Mouse (Mus musculus) layer of hippocampus, adult 9-11 months (tissue): ENCODE measurements around the gene Nrg3.

ENCODE experiments used
- DNase-seq: peaks from one replicate; pipeline ENCODE4 v3.0.0; 2022

Gene Nrg3

DNA sequence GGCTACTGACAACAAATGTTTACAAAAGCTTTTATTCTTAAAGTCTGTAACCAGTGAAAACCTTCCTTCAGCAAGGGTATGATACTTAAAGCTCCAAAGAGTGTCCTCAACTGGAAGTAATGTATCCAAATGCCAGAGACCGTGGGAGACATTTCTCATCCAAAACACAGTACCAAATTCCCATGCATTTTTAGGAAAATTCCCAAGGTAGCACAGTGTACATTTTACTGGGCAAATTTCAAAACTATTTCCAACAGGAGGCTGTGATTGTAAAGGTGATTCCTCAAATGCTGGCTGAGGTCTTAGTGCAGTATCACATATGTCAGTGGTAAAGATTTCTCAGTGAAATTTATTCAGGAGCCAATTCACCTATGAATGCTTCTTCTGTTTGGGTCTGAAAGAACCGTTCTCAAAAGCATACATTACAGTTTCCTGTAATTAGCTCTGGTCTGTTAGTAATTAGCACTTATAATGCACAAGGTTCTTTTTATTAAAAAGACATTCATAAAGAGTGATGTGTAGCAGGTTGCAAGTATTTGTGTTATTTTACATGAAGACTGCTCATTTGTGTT, 536.3 kb downstream of the Nrg3 start:
- no peak for DNase-seq

DNA sequence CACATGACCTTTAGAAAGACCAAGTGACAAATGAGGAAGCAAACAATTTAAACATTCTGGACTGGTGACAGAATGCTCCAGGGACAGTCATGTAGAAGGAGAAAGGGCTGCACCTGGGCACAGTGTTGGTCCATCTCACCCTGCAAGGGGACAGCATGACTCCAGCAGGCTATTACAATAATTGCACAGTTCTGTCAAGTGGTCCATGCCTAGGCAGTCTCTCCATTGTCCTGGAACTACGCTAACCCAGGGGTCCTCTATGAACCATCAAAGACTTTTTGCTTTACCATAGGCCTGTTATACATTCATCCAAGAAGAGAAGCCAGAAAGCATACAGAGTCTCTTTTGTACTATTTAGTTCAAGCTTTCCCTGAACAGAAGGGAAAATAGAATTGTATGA, 549.2 kb downstream of the Nrg3 start:
- DNase-seq, result no peak

DNA sequence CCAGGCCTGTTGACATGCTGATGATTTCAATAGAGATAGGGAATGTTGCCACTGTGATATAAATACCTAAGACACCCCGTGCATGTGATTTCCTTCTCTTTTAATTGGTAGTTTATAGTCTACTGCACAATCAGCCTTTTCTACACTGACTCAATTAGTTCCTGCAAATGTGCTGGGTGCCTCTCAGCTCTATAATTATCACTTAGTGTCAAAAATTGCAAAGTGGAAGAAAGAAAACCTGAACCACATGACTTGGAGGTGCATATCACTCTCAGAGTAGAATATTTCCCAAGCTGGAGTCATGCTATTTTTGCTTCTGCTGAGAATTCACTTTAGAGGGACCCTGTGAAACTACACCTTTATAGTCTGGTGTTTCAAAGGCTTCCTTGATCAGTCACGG, 552.1 kb downstream of the Nrg3 start:
- DNase-seq, result no peak

DNA sequence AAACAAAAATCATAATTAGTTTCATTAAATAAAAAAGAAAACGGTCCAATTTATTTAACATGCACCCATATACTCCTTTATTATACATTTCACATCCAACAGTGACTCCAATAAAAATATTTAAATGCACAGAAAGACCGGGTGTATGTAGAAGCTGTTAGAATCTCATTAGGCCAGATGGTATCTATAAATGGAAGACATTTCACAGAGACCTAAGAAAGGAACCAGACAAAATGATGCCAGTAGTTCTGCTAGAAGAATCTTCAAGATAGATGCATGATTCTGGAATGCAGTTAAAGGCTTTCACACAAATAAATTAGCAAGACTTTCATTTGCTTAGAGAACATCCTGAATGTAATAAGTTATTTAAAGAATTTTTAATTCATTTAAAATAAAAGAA, 602.3 kb downstream of the Nrg3 start:
- DNase-seq, result no peak

DNA sequence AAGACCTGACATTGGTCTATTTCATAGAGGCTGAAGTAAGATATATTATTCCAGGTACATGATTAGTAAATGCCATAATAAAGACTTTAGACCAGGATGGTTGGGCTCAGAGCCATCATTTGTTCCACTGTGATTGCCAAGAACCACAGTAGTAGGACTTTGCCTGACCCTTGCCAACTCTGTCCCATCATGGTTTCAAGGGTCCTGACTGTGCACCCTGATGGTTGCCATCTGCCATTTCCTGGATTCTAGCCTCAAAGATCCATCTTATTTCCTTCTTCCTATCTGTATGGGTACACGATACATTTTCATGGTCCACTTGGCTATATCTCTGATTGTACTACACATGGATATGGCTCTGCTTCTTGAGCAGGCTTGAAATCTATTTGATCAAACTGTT, 625.3 kb downstream of the Nrg3 start:
- no peak for DNase-seq

DNA sequence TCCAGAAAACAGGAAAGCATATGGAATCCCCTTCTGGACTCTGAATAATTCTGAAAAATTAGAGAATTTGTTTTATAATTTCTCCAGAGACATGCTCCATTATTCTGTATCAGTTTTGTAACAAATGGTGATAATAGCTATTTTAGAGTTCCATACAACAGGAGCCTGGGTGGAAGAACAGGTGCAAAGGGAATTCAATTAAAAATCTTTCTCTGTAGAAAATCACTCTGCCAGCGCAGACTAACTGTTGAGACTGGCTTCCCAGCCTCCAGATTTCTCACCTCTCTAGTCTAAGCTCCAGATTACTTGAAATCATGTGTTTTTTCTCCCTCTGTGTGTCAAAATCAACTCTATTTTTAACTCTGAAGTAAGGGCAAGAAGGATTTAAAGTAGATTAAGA, 625.8 kb downstream of the Nrg3 start:
- peak; percentile 69 for DNase-seq

DNA sequence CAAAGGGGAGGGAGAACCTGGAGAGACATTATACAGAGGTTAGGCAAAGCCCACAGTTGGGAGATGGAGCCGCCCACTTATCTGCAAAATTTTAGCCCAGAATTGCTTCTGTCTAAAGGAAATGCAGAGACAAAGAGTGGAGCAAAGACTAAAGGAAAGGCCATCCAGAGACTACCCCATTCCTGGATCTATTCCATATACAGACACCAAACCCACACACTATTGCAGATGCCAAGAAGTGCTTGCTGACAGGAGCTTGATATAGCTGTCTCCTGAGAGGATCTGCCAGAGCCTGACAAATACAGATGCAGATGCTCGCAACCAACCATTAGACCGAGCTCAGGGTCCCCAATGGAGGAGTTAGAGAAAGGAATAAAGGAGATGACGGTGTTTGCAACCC, 637.9 kb downstream of the Nrg3 start:
- no peak for DNase-seq

DNA sequence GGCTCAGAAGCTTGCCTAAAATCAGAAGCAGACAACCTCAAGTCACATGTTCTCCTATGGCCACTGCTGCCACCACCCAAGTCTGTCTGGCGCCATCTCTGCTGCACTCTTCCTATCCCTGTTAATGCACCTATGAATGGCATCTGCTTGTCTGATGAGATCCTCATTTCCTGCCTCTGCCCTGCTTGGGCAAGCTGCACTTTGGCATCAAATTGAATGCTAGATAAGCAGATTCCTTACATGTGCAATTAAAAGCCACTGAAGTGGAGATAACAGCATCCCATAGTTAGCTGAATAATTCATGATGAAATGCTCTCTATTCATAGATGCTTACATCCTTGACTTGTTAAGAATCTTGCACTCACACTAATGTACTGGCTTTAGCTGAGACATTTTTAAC, 648.0 kb downstream of the Nrg3 start:
- DNase-seq, result no peak

DNA sequence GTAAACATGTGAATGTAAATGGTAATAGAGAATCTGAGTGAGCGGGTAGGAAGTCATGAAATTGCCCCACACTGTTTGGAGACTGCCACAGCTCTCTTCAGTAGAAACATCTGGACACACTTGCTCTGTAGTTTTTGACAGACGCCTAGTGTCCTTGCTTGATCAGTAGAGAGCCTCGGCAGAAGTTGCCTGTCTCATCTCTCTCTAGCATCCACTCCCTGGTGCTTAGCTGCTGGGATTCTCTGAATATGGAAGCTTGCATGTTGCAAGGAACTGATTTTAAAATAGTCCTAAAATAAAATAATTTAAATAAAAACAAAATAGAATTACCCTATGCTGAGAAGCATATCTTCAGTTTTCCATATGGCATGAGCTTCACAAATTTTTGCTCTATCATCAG, 675.9 kb downstream of the Nrg3 start:
- no peak for DNase-seq

DNA sequence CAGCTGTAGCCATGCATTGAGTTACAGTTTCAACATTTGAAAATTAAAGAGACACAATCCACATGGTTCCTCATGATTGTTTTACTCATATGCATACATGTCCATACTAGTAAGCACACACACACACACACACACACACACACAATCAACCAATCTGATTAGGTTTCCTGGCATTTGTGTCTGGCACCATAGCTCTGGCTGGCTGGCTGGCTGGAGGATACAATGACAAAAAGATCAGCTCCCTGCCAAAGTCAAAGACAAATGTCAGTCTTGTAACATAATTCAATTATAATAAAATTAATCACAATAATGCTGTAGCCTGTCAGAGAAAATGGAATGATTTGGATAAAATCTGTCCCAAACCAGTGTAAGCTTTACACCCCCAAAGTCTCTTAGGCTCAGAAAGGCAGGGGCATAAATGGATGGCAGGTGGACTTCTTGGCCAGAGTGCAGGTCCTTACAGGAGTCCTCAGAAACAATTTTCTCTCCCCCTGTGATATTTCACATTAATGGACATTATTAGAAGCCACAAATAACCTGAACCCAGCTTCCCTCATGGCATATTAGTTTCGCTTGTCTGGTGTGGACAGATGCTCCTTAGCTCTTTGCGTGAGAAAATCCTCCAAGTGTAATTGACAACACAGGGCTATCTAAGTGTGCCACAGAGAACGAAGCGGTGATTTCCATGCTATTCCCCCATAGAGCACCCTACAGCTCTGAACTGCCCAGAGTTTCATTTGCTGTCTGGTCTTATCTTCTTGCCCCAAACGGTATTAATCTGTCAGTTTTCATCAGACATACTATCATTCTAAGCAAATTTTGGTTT, 697.4 kb downstream of the Nrg3 start:
- DNase-seq, result no peak

DNA sequence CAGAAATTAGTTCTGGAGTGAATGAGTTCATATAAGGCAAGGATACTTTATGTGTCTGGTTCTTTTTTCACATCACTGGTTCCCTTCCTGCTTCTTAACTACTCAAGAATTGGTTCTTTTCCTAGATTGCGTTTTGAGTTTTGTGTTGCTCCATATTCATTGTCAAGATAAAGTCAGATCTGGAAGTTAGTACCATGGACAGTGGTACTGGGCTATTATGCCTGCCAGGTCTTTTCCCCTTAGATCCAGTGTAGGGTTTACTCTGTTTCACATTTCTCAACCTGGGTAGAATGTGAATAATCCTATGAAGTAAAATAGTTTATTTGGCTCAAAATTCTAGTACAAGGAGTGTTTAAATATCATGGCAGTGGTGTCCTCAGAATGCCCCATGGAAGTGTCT, 698.1 kb downstream of the Nrg3 start:
- DNase-seq, result no peak

DNA sequence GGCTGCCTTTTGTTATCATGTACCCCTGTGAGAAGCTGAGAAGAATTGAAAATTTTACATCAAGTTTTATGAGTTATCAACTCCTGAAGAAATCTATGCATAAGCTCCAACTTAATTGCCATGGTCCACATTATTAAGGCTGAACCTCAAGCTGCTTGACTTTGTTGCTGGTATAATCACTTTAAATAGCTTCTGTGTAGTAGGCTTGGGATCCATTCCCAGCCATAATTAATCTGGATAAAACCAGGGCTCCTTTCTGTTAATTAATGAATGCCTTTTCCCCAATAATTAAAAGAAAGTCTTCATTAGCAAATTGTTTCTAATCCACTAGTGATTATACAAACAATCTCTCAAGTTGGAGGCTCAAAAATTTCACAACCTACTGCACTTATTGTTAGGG, 742.4 kb downstream of the Nrg3 start:
- no peak for DNase-seq

DNA sequence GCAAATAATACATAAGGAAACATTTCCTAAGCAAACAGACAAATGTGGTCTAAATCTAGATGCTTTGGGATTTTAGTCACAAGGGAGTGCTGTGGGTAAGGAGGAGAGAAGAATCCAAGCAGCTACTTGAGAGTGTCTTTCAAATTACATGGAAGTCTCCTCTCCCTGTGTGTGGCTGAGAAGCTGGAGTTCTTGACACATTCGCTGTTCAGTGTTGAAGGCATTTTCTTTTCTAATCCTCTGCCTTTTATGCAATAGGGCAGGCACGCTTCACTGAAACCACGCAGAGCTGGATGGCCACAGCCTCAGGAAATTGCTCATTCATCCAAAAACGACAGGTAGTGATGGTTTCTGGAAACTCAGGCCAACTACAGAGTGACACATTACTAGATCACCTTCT, 769.0 kb downstream of the Nrg3 start:
- no peak for DNase-seq

DNA sequence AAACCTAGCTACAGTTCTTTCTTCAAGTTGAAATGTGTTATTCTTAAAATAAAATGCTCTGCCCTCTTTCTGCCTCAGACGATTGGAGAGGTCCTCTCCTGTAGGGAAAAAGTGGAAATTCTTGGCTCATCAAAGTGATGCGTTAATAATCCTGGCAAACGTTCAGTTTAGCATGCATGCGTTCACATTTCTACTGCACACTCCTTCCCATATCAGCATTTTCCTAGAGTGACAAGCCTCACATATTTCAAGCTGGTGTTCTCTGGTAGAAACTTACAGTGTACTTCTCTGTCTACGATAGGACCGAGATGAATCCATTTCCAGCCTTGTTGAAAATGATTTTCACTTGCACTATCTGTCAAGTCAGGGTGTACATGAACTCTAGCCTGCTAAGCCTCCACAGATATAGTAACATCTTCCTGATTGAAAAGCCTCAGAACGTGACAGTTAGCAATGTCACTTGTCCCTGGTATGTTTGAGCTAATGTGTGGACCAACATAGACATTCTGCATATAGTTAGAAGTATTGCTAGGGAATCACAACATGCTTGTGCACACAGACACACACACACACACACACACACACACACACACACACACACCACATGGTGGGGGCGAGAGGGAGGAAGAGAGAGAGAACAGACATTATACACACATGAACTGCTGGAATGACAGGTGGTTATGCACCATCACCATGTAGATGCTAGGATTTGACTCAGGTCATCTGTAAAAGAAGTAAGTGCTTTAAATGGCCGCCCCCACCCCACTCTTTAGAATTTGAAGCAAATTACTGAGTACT, 770.1 kb downstream of the Nrg3 start:
- no peak for DNase-seq

DNA sequence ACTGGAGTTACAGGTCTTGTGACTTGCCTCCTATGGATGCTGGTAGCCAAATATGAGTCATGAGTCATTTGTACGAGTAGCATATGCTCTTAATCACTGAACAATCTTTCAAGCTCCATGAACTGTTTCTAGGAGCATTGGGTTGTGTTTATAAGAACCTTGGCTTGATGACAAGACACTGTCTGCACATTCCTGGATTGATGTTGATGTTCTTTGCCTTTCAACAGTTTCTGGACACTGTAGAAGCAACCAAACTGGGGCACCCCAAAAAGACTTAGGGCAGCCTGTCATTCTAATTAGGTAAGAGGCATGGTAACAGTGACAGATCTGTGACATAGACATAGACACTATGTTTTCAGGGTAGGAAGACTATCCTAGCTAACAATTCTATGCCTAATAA, 771.5 kb downstream of the Nrg3 start:
- no peak for DNase-seq

DNA sequence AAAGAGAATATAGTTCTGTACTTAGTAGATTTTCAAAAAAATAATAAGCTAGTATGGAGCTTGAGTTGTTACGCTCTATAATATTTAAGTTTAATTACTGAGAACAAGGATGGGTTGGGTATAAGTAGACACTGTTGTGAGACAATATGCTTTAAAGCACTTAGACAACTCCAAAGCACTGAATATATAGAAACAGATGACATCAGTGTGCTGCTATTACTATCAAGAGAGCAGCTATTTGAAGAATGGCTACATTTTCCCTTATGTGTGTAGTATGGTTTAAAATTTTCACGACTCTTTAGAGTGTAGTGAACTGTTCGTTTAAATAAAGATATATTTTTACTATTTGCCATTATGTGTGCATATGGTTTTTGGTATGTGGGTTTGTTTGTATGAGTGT, 771.9 kb downstream of the Nrg3 start:
- DNase-seq, result no peak

DNA sequence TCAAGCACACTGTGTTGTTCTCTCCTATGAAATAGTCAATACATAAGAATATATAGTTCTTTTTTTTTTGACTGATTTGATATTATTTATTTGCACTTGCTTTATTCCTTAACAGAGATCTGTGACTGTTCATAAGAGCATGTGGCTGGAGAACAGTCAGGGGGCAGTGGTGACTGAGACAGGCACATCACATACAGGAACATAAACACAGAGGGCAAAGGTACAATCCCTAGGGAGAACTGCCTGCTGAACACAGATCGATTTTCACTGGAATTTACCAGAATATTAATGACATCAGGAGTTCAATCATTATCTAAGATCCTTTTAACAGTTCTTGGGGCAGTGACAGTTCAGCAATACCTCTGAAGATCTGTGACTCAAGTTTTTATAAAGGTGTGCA, 812.9 kb downstream of the Nrg3 start:
- DNase-seq, result no peak

DNA sequence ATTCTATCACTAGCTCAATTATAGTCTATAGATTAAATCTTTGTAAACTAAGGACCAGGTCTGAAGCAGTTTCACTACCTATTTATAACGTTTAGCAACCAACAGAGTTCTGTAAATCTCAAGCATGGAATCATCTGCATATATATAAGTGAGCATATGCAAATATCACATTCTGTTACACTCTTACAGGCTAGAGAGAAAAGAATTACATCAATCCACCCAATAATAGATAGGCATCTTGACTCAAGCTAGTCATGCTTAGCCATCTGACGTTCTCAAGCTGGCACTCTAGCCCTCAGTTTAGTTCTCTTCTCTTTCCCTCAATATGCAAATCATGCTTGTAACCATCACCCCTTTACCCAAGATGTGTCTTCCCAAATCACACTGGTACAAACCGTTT, 835.8 kb downstream of the Nrg3 start:
- no peak for DNase-seq

DNA sequence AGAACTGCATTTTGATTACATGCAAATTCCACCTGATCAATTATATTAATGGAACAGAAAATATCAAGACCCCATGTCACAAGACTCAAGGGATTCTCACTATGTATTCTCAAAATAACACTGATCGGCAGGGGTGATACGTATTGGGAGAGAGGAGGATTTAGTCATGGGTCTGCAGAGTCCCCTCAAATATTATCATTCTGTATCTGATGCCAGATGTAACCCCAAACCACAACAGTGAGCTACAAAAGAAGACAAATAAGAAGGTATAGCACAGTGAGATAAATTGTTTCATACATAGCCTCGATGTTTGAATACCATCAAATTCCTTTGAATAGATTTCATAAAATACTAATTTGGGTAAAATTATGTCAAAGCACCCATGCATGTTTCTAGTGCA, 842.8 kb downstream of the Nrg3 start:
- no peak for DNase-seq

DNA sequence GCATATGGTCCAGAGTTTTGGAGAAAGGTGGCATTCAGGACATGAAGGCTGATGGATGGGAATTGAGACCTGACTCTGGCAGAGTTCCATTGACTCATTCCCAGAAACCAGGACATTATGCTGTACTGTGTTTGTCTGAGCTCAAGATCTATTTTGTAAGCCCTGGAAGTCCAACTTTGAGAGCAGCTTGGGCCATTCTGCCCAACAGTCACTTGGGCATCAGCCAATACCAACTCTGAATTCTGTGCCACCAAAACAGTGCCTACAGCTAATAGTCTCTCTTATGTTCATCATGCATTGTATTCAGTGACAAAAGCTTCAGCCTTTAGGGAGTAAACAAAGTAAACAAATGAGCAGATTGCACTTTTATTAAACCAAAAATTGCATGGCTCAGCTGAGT, 843.2 kb downstream of the Nrg3 start:
- no peak for DNase-seq

DNA sequence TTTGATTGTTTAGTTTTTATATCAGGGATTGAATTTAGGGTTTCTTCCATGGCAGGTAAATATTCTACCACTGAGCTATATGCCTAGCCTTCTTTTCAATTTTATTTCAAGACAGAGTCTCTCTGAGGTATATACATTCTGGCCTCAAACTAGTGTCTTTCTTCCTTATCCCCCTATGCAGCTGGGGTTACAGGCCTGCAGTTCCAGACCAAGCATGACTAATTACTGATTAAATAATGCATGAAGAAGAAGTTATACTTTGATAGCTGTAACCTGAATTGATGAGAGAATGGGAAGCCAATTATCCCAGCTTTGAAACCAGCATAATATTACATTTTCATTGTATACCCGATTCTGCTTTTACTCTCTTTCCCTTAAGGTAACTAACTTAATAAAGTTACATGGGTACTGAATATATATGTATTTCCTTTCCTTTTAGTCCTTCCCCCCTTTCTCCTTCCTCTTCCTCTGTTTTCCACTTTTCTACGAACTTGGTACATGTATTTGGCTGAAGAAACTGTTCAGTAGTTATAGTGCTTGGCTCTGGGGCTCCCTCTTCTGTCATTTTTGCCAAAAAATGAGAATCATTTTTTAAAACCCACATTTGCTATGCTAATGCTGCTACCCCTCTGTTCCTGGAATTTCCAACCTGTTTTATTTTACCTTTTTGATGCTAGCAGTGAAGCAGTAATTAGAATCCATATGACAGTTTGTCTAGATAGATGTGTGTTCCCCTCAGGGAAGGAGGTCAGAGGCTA, 843.8 kb downstream of the Nrg3 start:
- no peak for DNase-seq

DNA sequence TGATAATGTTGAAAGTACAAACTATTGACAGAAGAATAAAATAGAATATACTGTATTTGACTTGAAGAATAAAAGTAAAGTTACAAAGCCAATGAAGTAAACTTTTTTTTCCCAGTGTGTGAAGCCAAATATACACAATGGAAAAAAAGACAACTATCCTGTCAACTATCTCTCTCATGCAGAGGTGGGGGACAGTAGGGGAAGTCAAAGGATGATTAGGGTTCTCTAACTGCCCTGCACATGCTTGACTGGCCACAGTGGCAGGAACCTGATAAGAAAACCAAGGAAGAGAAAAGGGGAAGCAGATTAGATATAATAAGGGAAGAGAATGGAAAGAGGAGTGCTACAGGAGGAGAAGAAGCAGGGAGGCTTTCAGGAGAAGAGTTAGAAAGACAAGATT, 855.9 kb downstream of the Nrg3 start:
- no peak for DNase-seq

DNA sequence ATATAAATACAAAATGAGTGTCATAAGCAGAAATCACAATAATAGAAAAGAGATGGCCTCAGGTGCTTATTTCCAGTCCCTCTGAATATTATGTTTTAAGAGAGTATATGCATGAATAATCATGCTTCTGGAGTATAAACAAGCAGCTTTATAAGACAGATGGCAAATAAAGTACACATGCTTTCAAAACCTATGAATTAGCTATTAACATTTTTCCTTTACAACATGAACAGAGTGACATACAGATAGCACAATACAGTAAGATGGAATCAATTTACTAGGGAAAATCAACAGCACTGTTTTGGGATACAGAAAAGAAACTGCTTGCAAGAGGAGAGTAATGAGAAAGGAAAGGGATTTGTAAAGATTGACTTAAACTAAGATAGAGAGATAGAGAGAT, 875.2 kb downstream of the Nrg3 start:
- DNase-seq, result no peak

DNA sequence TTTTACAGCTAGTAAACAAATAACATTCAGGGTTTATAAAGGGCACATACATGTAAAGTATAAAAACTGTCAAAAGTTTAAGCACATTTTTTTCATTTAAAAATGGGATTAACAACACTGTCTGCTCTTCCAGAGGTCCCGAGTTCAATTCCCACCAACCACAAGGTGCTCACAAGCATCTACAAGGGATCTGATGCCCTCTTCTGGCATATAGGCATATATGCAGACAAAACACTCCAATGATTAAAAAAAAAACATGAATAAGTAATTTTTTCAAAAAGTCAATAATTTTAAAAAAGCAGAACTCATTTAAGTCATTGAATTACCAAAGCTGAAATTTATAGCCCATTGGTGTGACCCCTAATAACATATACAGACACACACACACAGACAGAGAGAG, 878.6 kb downstream of the Nrg3 start:
- DNase-seq, result no peak
